Mouse (Mus musculus): ENCODE data around the gene Slc22a5. TPM values are rescaled to one million over a fixed set of nuclear protein-coding genes. Genes with fewer than 3 reads are reported as not detected.
A peak's percentile ranks its signal among the peaks of the same experiment; 100 is the strongest.

Slc22a5 gene
- polyA plus RNA-seq, 1 experiment from 2014 or later: 5.3 TPM

DNA sequence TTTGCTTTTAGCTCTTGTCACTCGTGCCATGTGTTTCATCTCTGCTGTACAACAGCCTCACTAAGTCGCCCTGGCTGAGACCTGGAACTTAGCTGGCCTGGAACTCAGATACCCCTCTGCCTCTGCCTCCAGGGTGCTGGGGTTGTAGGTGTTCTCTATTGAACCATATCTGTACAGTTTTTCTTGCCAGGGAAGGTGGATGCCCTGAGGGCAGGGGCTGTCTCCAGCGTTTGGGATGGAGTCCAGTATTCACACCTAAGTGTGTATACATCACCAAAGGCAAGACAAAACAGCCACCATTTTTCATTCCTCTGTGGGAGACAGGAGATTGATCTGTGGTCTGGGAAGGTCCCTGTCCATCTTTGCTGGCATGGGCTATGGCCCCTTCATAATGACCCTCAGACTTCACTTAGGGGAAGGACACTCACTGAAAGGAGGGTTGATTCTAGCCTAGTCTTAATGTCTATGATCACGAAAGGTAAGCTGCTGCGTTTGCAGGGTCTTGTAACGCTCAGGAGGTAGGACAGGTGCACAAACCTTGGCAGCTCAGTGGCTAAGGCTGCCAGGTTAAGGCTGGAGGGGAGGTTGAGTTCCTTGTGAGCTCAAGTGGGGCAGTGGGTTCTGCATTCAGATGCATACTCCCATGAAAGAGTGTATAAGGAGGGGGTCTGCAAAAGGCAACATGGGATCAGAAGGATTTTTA lies 33.3 kb downstream of the Slc22a5 start:
- ATAC-seq (ENCODE audit: insufficient number of reproducible peaks, low FRiP score, low TSS enrichment, low read depth): no peak
- Histone ChIP-seq H3K9ac (ENCODE audit: low read length) (no peak overlapping the region), H3K4me3 (ENCODE audit: low read depth, low read length) (no peak overlapping the region), H3K9me3 (ENCODE audit: control insufficient read depth, low read length) (no peaks in the 10 kb centered on the region), H3K4me2 (ENCODE audit: low read depth, severe bottlenecking) (no peak overlapping the region), H3K27ac (replicated peaks; ENCODE audit: low read depth, low read length) (no peak overlapping the region), H3K27me3 (ENCODE audit: control insufficient read depth, insufficient read depth, low read length) (no peaks in the 10 kb centered on the region), H3K4me1 (ENCODE audit: control insufficient read depth, insufficient read depth, low read length) (no peaks in the 10 kb centered on the region), H3K36me3 (ENCODE audit: control insufficient read depth, insufficient read depth, low read length) (no peaks in the 10 kb centered on the region)
- WGBS: 75% methylated on average over 6 of the region's 6 CpGs
- no peak for DNase-seq (ENCODE audit: low spot score)

DNA sequence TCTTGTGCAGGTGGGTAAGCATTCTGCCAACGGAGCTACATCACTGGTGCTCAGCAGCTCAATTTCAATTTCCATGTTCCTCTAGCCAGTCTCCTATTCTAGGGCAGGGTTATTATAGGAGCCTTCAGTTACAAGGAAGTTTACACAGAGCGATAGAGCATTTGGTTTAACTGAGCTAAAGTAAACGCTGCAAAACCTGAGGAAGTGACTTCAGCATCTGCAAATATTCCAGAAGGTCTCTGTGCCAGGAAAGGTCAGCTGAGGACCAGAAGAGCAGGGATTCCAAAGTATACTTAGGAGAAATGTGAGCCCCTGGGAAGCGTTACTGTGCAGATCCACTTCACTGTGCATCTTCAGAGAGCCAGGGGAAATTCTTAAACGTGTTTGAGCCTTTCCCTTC lies 37.8 kb downstream of the Slc22a5 start:
- WGBS: 69% methylated on average over 5 of the region's 5 CpGs
- ATAC-seq (ENCODE audit: insufficient number of reproducible peaks, low FRiP score, low TSS enrichment, low read depth): no peak
- H3K4me1 ChIP-seq (ENCODE audit: control insufficient read depth, insufficient read depth, low read length): no peaks in the 10 kb centered on the region
- no peaks in the 10 kb centered on the region for H3K36me3 ChIP-seq (ENCODE audit: control insufficient read depth, insufficient read depth, low read length)
- H3K27ac ChIP-seq (replicated peaks; ENCODE audit: low read depth, low read length): no peak overlapping the region
- no peaks in the 10 kb centered on the region for H3K9me3 ChIP-seq (ENCODE audit: control insufficient read depth, low read length)
- no peaks in the 10 kb centered on the region for H3K27me3 ChIP-seq (ENCODE audit: control insufficient read depth, insufficient read depth, low read length)
- no peak overlapping the region for H3K4me2 ChIP-seq (ENCODE audit: low read depth, severe bottlenecking)
- no peak overlapping the region for H3K4me3 ChIP-seq (ENCODE audit: low read depth, low read length)
- no peak overlapping the region for H3K9ac ChIP-seq (ENCODE audit: low read length)
- no peak for DNase-seq (ENCODE audit: low spot score)

DNA sequence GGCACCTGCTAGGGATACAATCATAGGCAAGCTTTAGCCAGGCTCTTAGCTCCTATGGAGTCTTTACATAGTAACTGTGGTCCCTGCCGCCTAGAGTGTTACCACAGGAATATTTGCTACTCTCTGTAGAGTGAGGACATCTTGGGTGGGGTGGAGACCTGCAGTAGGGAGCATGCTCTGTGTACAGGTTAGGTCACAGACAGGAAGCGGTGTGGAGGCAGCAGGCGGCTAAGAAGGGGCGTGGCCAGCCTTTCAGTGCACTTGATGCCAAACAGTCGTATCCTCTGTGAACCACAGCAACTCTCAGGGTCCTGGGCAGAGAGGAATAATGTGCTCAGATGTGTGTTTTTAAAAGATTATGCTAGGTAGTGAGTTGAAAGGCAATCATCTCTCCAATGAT lies 39.7 kb downstream of the Slc22a5 start:
- ATAC-seq (ENCODE audit: insufficient number of reproducible peaks, low FRiP score, low TSS enrichment, low read depth): no peak
- 49% methylated on average over 5 of the region's 5 CpGs for WGBS
- Histone ChIP-seq H3K27me3 (ENCODE audit: control insufficient read depth, insufficient read depth, low read length) (no peaks in the 10 kb centered on the region), H3K9me3 (ENCODE audit: control insufficient read depth, low read length) (no peaks in the 10 kb centered on the region), H3K36me3 (ENCODE audit: control insufficient read depth, insufficient read depth, low read length) (no peaks in the 10 kb centered on the region), H3K4me1 (ENCODE audit: control insufficient read depth, insufficient read depth, low read length) (no peaks in the 10 kb centered on the region), H3K27ac (replicated peaks; ENCODE audit: low read depth, low read length) (no peak overlapping the region), H3K4me3 (ENCODE audit: low read depth, low read length) (no peak overlapping the region), H3K4me2 (ENCODE audit: low read depth, severe bottlenecking) (no peak overlapping the region), H3K9ac (ENCODE audit: low read length) (no peak overlapping the region)
- DNase-seq (ENCODE audit: low spot score): no peak

- Histone ChIP-seq H3K27ac (replicated peaks; ENCODE audit: low read depth, low read length) (no peak overlapping the region), H3K4me3 (ENCODE audit: low read depth, low read length) (no peak overlapping the region), H3K4me1 (ENCODE audit: control insufficient read depth, insufficient read depth, low read length) (no peaks in the 10 kb centered on the region), H3K4me2 (ENCODE audit: low read depth, severe bottlenecking) (no peak overlapping the region), H3K36me3 (ENCODE audit: control insufficient read depth, insufficient read depth, low read length) (no peaks in the 10 kb centered on the region), H3K27me3 (ENCODE audit: control insufficient read depth, insufficient read depth, low read length) (no peaks in the 10 kb centered on the region), H3K9me3 (ENCODE audit: control insufficient read depth, low read length) (no peaks in the 10 kb centered on the region), H3K9ac (ENCODE audit: low read length) (no peak overlapping the region)
- WGBS: 23% methylated on average over 9 of the region's 9 CpGs
- DNase-seq (ENCODE audit: low spot score) (peak; percentile 84), ATAC-seq (ENCODE audit: insufficient number of reproducible peaks, low FRiP score, low TSS enrichment, low read depth) (peak; percentile 80)
Measured at GRCm38 (mm10) chr11:53849588-53850320, 41.7 kb downstream of the Slc22a5 start.

- no peak for ATAC-seq (ENCODE audit: insufficient number of reproducible peaks, low FRiP score, low TSS enrichment, low read depth)
- no peaks in the 10 kb centered on the region for H3K36me3 ChIP-seq (ENCODE audit: control insufficient read depth, insufficient read depth, low read length)
Measured at GRCm38 (mm10) chr11:53845680-53846079, 45.8 kb downstream of the Slc22a5 start.

GRCm38 (mm10) chr11:53843106-53843505 lies 48.4 kb downstream of the Slc22a5 start:
- WGBS: 61% methylated on average over 10 of the region's 10 CpGs
- ATAC-seq (ENCODE audit: insufficient number of reproducible peaks, low FRiP score, low TSS enrichment, low read depth): no peak

More at GRCm38 (mm10) chr11:53845680-53846079, 45.8 kb downstream of the Slc22a5 start:
- DNase-seq (ENCODE audit: low spot score): no peak
- H3K27ac ChIP-seq (replicated peaks; ENCODE audit: low read depth, low read length): no peak overlapping the region
- WGBS: 59% methylated on average over 6 of the region's 6 CpGs
- no peaks in the 10 kb centered on the region for H3K9me3 ChIP-seq (ENCODE audit: control insufficient read depth, low read length)
- no peak overlapping the region for H3K4me3 ChIP-seq (ENCODE audit: low read depth, low read length)
- H3K27me3 ChIP-seq (ENCODE audit: control insufficient read depth, insufficient read depth, low read length): no peaks in the 10 kb centered on the region
- H3K4me1 ChIP-seq (ENCODE audit: control insufficient read depth, insufficient read depth, low read length): no peaks in the 10 kb centered on the region
- no peak overlapping the region for H3K4me2 ChIP-seq (ENCODE audit: low read depth, severe bottlenecking)
- no peak overlapping the region for H3K9ac ChIP-seq (ENCODE audit: low read length)

DNA sequence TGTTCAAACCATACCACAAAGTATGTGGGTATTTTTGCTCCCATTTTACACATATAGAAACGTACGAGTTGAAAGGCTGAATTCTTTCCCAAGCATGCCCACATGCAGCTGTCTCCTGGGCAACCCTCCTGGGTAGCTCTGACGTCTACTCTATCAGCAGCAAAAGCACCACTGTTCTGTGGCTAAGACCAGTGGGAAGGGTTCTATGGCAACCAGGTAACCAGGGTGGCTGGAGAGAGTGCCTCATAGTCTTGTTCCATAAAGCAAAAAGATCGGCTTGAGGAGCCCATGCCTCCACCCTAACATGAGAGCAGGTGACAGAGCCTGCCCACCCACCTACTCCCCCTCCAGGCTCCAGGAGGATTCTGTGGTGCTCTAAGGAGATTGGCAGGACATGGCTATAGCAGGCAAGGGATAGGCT lies 49.3 kb downstream of the Slc22a5 start:
- 81% methylated on average over 4 of the region's 4 CpGs for WGBS
- Histone ChIP-seq H3K27me3 (ENCODE audit: control insufficient read depth, insufficient read depth, low read length) (no peaks in the 10 kb centered on the region), H3K4me3 (ENCODE audit: low read depth, low read length) (no peak overlapping the region), H3K4me1 (ENCODE audit: control insufficient read depth, insufficient read depth, low read length) (peaks cover 13% of the 10 kb centered on the region), H3K9me3 (ENCODE audit: control insufficient read depth, low read length) (no peaks in the 10 kb centered on the region), H3K27ac (replicated peaks; ENCODE audit: low read depth, low read length) (no peak overlapping the region), H3K4me2 (ENCODE audit: low read depth, severe bottlenecking) (no peak overlapping the region), H3K9ac (ENCODE audit: low read length) (no peak overlapping the region), H3K36me3 (ENCODE audit: control insufficient read depth, insufficient read depth, low read length) (no peaks in the 10 kb centered on the region)
- DNase-seq (ENCODE audit: low spot score) (no peak), ATAC-seq (ENCODE audit: insufficient number of reproducible peaks, low FRiP score, low TSS enrichment, low read depth) (no peak)

More at GRCm38 (mm10) chr11:53843106-53843505, 48.4 kb downstream of the Slc22a5 start:
- Histone ChIP-seq H3K27ac (replicated peaks; ENCODE audit: low read depth, low read length) (no peak overlapping the region), H3K36me3 (ENCODE audit: control insufficient read depth, insufficient read depth, low read length) (no peaks in the 10 kb centered on the region), H3K27me3 (ENCODE audit: control insufficient read depth, insufficient read depth, low read length) (no peaks in the 10 kb centered on the region), H3K9me3 (ENCODE audit: control insufficient read depth, low read length) (no peaks in the 10 kb centered on the region), H3K9ac (ENCODE audit: low read length) (no peak overlapping the region), H3K4me3 (ENCODE audit: low read depth, low read length) (no peak overlapping the region), H3K4me1 (ENCODE audit: control insufficient read depth, insufficient read depth, low read length) (peaks cover 13% of the 10 kb centered on the region), H3K4me2 (ENCODE audit: low read depth, severe bottlenecking) (no peak overlapping the region)
- DNase-seq (ENCODE audit: low spot score): no peak

GRCm38 (mm10) chr11:53841514-53841913 lies 49.9 kb downstream of the Slc22a5 start:
- peaks cover 13% of the 10 kb centered on the region for H3K4me1 ChIP-seq (ENCODE audit: control insufficient read depth, insufficient read depth, low read length)
- no peaks in the 10 kb centered on the region for H3K27me3 ChIP-seq (ENCODE audit: control insufficient read depth, insufficient read depth, low read length)
- H3K36me3 ChIP-seq (ENCODE audit: control insufficient read depth, insufficient read depth, low read length): no peaks in the 10 kb centered on the region
- no peak overlapping the region for H3K4me2 ChIP-seq (ENCODE audit: low read depth, severe bottlenecking)
- no peak overlapping the region for H3K9ac ChIP-seq (ENCODE audit: low read length)
- no peak overlapping the region for H3K27ac ChIP-seq (replicated peaks; ENCODE audit: low read depth, low read length)
- no peak for DNase-seq (ENCODE audit: low spot score)
- 82% methylated on average over 12 of the region's 12 CpGs for WGBS
- H3K4me3 ChIP-seq (ENCODE audit: low read depth, low read length): no peak overlapping the region
- no peak for ATAC-seq (ENCODE audit: insufficient number of reproducible peaks, low FRiP score, low TSS enrichment, low read depth)
- H3K9me3 ChIP-seq (ENCODE audit: control insufficient read depth, low read length): no peaks in the 10 kb centered on the region
